Mouse (Mus musculus): ENCODE results near the gene Aox1.

Gene Aox1

GRCm38 (mm10) chr1:58056074-58056807 is 26.5 kb downstream of the Aox1 start:
- TF ChIP-seq GATA4 (IDR thresholded peaks at IDR 0.05; ENCODE audit: insufficient replicate concordance, low read length) = no peak

GRCm38 (mm10) chr1:58056939-58057338 is 27.2 kb downstream of the Aox1 start:
- TF ChIP-seq GATA4 (IDR thresholded peaks at IDR 0.05; ENCODE audit: insufficient replicate concordance, low read length) = no peak

GRCm38 (mm10) chr1:58058846-58059245 is 29.1 kb downstream of the Aox1 start:
- TF ChIP-seq GATA4 (IDR thresholded peaks at IDR 0.05; ENCODE audit: insufficient replicate concordance, low read length) = no peak

GRCm38 (mm10) chr1:58062131-58062530 is 32.4 kb downstream of the Aox1 start:
- no peak for TF ChIP-seq GATA4 (IDR thresholded peaks at IDR 0.05; ENCODE audit: insufficient replicate concordance, low read length)

GRCm38 (mm10) chr1:58065151-58065550 is 35.4 kb downstream of the Aox1 start:
- no peak for TF ChIP-seq GATA4 (IDR thresholded peaks at IDR 0.05; ENCODE audit: insufficient replicate concordance, low read length)

- TF ChIP-seq GATA4 (IDR thresholded peaks at IDR 0.05; ENCODE audit: insufficient replicate concordance, low read length) = no peak
Observed at GRCm38 (mm10) chr1:58065606-58066005, 35.9 kb downstream of the Aox1 start.

GRCm38 (mm10) chr1:58069181-58069580 is 39.5 kb downstream of the Aox1 start:
- no peak for TF ChIP-seq GATA4 (IDR thresholded peaks at IDR 0.05; ENCODE audit: insufficient replicate concordance, low read length)

- TF ChIP-seq GATA4 (IDR thresholded peaks at IDR 0.05; ENCODE audit: insufficient replicate concordance, low read length) = no peak
Observed at GRCm38 (mm10) chr1:58070091-58070490, 40.4 kb downstream of the Aox1 start.

GRCm38 (mm10) chr1:58071006-58071405 is 41.3 kb downstream of the Aox1 start:
- no peak for TF ChIP-seq GATA4 (IDR thresholded peaks at IDR 0.05; ENCODE audit: insufficient replicate concordance, low read length)

GRCm38 (mm10) chr1:58071509-58071908 is 41.8 kb downstream of the Aox1 start:
- peak; percentile 70; the same call in 1 of the 2 replicates for TF ChIP-seq GATA4 (IDR thresholded peaks at IDR 0.05; ENCODE audit: insufficient replicate concordance, low read length)

- no peak for TF ChIP-seq GATA4 (IDR thresholded peaks at IDR 0.05; ENCODE audit: insufficient replicate concordance, low read length)
Observed at GRCm38 (mm10) chr1:58072416-58072815, 42.7 kb downstream of the Aox1 start.

GRCm38 (mm10) chr1:58072991-58073730 is 43.4 kb downstream of the Aox1 start:
- TF ChIP-seq GATA4 (IDR thresholded peaks at IDR 0.05; ENCODE audit: insufficient replicate concordance, low read length) = no peak

- TF ChIP-seq GATA4 (IDR thresholded peaks at IDR 0.05; ENCODE audit: insufficient replicate concordance, low read length) = no peak
Observed at GRCm38 (mm10) chr1:58074266-58074665, 44.5 kb downstream of the Aox1 start.

- TF ChIP-seq GATA4 (IDR thresholded peaks at IDR 0.05; ENCODE audit: insufficient replicate concordance, low read length) = peak; percentile 46; the same call in 1 of the 2 replicates
Observed at GRCm38 (mm10) chr1:58077882-58078281, 48.2 kb downstream of the Aox1 start.

- TF ChIP-seq GATA4 (IDR thresholded peaks at IDR 0.05; ENCODE audit: insufficient replicate concordance, low read length) = no peak
Observed at GRCm38 (mm10) chr1:58078390-58078789, 48.7 kb downstream of the Aox1 start.

GRCm38 (mm10) chr1:58079689-58080088 is 50.0 kb downstream of the Aox1 start:
- TF ChIP-seq GATA4 (IDR thresholded peaks at IDR 0.05; ENCODE audit: insufficient replicate concordance, low read length) = no peak

Measured in liver, adult (tissue).